Mouse (Mus musculus) layer of hippocampus, adult 2 months (tissue): ENCODE data around the gene Vapb. TPM values are rescaled to one million over a fixed set of nuclear protein-coding genes. Genes with fewer than 3 reads are reported as not detected.

ENCODE experiments used
- DNase-seq, 2 experiments: peaks; one replicate each; pipeline ENCODE4 v3.0.0; 2022; ENCODE audit warnings: low spot score in 2 of 2
- H3K27ac ChIP-seq: fragments of 200-600 bp; 2 replicates; pipeline ENCODE4 v1.8.1; 2022
- H3K4me3 ChIP-seq: fragments of 200-600 bp; 2 replicates; pipeline ENCODE4 v1.8.1; 2022; ENCODE audit warnings: mild to moderate bottlenecking
- CTCF ChIP-seq: fragments of 200-600 bp; conservative IDR thresholded peaks from 2 replicates; pipeline ENCODE4 v1.8.1; 2022; ENCODE audit warnings: antibody characterized with exemption, mild to moderate bottlenecking, moderate library complexity
- total RNA-seq, 2 experiments: library from RNA; stranded (reverse); gene quantifications; 2 replicates each; pipeline ENCODE4 v1.2.3; 2021

Vapb gene
- total RNA-seq, 2 experiments from 2014 or later: 112 to 113 TPM

DNA sequence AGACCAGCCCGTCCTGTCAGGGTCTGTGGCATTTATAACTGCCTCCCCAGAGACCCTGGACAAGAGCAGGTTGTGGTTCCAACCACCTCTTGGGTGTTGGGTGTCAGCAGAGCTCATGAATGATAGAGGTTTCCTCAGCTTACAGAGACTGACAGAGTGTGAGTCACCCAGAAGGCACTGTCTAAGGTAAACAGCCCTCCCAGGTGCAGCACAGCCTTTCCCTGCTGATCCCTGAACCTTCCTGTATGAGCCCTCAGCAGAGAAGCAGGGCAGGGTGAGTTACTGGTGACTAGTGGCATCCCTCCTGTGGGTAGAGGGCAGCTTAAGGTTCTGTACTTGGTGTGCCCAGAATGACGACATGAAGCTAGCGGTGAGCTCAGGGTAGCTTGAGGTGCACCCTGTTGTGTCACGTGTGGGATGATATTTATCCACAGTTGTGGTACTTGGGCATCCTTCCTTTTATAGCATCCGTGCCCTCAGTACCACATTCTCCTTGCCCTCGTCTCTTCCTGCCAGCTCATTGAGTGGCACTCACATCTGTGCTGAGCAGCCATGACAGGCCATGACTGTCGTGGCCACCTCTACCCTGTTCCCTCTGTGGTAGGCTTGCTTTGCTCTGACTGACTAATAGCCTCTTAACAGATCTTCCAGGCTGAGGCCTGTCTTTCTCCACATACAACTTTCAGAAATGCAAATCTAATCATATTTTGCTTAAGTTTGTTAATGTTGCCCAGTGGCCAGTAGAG lies 6.9 kb downstream of the Vapb start:
- no peak overlapping the region for H3K4me3 ChIP-seq
- H3K27ac ChIP-seq: no peak overlapping the region
- TF ChIP-seq CTCF: no peak
- DNase-seq: no peak

DNA sequence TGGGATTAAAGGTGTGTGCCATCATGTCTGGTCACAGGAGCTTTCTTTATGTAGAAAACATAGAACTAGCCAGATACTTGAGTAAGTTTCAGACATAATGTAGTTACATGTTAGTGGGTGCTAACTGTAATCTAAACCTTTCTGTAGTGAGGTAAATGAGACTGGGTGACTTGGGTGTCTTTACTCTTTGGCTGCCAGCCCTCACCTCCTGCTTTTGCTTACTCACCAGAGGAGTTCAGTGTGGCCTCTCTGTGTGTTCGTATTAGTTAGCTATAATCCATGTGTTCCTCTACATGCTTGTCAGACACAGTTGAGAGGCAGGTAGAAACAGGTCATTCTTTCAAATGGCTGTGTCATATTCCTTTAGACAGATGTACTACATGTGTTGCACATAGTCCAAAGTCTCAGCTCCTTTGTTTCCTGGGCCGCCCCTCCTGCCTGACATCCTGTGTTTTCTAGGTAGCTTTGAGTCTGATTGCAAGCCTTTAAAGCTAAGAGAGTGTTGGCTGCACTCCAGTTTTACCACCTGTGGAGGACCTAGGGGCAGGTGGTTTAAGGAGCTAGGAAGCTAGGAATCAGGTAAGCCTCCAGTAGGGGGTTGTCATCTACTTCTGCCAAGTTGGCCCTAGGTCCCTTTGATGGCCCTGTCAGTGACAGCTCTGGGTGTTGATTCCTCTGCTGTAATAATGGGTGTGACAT lies 11.8 kb downstream of the Vapb start:
- no peak overlapping the region for H3K27ac ChIP-seq
- DNase-seq: no peak
- no peak for TF ChIP-seq CTCF
- H3K4me3 ChIP-seq: no peak overlapping the region

DNA sequence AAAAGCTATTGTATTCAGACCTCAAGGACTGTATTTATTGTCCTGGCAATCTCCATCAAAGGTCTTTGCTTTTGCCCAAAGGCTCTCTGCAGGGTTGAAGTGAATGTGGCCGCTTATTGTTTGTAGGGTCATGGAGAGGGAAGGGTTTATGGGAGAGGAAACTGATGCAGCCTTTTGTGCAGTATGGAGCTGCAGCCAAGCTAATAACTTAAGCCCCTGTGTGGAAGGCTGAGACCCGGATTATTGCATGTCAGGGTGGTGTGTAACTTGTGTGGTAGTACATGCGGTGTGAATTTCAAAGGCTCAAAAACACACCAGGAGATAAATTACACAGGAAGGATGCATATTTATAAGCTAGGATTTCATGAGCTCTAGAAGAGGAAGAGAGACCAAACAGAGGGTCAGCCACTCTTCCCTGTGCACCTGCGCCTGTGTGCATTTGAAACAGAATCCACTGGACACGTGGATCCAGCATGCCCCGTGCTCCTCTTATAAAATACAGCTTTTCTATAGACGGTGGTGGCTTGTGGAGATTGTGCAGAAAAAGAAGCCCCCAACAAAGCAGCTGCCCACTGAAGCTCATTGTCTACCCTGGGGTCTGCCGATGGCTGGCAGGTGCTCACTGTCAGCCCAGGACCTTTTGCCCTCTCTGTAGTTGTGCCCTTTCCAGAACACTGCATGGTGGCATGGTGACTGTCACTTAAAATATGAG lies 18.3 kb downstream of the Vapb start:
- DNase-seq: no peak
- Histone ChIP-seq H3K4me3 (no peak overlapping the region), H3K27ac (no peak overlapping the region)
- TF ChIP-seq CTCF: no peak

DNA sequence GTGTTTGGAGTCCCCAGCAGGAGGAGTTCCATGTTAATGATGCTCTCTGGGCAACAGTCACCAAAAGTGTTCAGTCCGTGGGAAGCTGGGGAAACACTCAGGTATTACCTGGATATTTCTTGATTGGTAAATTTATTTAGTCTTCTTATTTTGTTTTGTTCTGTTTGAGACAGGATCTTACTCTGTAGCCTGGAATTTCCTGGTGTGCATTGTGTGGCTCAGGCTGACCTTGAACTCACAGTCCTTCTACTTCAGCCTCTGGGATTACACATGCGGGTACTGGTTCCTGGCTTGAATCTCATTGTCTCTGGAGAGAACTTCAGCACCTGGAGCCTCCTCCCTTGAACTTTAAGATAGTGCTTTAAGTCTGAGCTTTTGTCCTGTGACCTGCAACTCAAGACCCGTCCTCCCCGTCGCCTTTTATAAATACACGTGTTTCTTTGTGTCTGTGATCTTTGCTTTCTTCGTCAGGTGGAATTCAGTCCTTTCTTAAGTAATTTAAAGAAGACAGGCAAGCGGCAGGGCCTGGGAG lies 20.4 kb downstream of the Vapb start:
- TF ChIP-seq CTCF: no peak
- DNase-seq: no peak
- Histone ChIP-seq H3K4me3 (no peak overlapping the region), H3K27ac (no peak overlapping the region)

DNA sequence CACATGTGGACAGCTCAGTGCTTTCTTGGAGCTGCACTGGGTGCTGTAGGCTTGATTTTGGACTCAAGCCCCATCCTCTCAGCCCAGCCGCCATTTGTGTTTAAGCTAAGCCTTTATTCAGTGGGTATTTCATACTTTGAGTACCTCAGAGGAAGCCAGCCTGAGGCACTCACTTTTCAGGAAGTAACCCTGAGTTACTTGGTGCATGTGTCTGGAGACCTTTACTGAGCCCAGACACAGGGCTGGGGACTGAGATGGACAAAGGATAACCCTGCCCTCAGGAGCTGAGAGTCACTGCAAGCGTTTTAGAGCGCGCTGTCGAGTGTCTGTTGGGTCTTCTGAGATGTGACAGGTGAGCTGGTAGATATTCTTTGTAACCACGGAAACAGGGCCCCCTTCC lies 23.3 kb downstream of the Vapb start:
- H3K27ac ChIP-seq: no peak overlapping the region
- no peak for DNase-seq
- H3K4me3 ChIP-seq: no peak overlapping the region
- no peak for TF ChIP-seq CTCF

DNA sequence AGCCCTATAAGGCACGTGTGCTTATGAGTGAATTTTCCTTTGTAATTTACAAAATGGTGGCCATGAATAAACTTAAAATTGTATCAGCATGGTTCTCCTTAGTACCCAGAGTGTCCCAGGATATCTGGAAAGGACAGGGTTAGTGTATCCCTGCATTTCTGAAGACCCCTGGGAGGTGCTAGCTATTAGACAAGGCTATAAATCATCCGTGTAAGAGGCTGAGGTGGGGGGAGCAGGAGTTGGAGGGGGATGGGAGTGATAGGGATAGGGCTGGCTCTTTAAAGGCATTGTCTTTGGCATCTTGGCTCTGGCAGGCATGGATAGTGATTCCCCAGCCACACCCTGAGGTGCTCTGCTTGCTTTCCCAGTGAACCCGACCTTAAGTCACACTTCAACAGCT lies 27.3 kb downstream of the Vapb start:
- Histone ChIP-seq H3K27ac (no peak overlapping the region), H3K4me3 (no peak overlapping the region)
- DNase-seq: no peak
- TF ChIP-seq CTCF: no peak

DNA sequence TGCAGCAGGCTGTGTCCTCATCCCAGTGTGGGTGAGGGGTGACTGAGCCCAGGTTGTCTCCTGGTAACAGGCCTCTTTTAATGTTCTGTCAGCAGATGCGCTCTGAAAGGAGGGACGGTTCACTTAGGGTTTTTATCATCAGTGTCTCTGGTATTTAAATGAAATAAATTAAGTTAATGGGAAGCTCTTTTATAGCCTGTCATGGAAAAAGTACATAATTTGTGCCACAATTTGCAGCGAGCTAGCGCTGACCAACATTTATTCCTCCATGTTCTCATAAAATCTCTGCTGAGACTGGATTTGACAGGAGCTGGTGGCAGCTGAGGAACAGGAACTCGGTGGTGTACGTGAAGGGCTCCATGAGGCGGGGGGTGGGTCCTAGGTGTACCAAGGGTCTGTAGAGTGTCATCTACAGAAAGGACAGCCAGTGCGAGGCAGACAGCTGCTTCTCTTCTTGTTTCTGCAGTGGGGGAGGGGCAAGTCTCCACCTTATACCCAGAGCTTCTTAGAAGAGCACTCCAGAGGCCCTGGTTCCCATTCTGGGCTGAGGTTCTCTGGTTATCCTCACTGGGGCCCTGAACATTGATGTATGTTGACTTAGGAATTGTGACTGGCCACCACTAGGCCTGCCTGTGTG lies 30.8 kb downstream of the Vapb start:
- H3K4me3 ChIP-seq: no peak overlapping the region
- no peak for TF ChIP-seq CTCF
- DNase-seq: no peak
- no peak overlapping the region for H3K27ac ChIP-seq

DNA sequence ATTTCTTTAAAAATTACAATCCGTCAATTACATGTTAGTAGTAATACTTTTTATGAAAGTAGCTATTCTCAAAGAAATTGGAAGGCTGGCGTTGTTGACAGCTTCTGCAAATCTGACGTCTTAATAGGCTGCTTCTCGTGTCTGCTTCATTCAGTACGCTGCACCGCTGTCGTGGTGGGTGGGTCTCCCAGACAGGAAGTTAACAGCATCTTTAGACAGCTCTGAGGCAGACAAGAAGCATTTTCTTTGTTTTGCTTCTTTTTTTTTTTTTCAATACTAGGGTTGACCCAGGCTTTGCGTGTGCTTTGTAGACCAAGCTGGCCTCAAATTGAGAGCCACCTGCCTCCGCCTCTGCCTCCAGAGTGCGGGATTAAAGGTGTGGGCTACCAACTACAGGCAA lies 31.9 kb downstream of the Vapb start:
- H3K27ac ChIP-seq: no peak overlapping the region
- no peak for DNase-seq
- TF ChIP-seq CTCF: no peak
- H3K4me3 ChIP-seq: no peak overlapping the region

DNA sequence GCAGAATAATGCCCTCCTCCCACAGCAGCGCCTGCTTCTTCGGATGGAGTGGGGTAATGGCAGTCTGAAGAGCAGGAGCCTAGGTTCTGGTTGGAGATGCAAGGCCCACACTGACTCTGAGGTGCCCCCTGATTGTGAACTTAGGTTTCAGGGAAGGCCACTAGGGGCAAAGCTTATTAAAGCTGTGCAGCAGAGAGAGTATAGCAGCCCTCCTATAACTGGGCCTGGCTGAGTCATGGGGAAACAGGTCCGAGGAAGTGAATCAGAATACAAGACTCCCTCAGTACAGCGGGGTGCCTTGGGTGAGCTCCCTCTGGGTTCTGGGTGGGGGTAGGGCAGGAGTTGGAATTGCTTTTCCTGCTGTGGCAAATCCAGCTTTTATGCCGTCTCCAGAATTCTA lies 33.3 kb downstream of the Vapb start:
- Histone ChIP-seq H3K27ac (no peak overlapping the region), H3K4me3 (no peak overlapping the region)
- DNase-seq: no peak
- TF ChIP-seq CTCF: peak; percentile 43

DNA sequence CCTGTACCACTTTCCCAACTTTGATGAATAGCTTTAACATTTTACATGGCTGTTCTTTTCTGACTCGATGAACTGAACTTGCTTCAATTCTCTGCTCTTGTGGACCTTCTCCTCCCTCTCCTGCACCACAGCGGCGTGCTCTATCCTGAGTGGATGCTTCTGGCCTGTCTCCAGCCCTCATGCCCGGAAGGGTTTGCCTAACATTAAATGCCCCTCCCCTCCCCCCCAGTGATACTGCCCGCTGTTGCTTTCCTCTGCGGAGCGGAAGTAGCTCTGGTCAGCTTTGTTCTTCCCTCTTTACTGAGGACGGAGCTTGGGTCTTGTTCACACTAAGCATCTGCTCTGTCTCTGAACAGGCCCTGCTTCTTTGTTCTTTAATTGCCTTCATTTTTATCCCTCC lies 34.4 kb downstream of the Vapb start:
- no peak overlapping the region for H3K27ac ChIP-seq
- DNase-seq: no peak
- no peak for TF ChIP-seq CTCF
- no peak overlapping the region for H3K4me3 ChIP-seq

DNA sequence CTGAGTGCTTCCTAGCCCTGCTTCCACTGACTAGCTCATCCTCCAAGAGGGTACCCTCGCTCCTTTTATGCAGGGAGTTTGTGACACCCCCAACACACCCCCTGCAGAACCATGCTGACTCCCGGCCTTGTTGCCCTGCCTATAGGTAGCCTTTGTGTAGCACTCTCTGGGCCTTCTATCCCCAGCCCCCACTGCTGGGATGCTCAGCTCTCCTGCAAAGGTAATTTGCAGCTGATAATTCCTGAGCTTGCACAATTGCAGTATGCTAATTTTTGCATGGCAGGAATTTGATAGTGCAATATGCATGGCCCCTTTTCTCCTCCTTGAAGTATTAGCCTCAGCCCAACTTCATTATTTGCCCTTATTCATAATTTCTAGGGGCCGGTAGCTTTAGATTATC lies 38.2 kb downstream of the Vapb start:
- Histone ChIP-seq H3K27ac (no peak overlapping the region), H3K4me3 (no peak overlapping the region)
- no peak for TF ChIP-seq CTCF
- no peak for DNase-seq

DNA sequence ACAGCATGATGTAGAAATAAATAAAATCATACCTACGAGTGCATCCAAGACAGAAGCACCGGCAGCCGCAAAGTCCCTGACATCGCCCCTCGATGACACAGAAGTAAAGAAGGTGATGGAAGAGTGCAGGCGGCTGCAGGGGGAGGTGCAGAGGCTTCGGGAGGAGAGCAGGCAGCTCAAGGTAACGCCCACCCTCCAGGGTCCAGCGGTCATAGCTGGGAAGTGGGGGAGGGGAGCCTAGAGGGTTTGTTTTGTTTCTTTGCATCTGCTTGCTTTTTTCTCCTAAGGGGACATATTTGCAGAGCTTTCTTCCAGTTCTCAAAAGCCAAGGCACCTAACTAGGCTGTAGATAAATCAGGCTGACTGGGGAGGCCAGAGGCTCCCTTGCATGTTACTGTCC lies 38.8 kb downstream of the Vapb start:
- DNase-seq: no peak
- no peak overlapping the region for H3K27ac ChIP-seq

DNA sequence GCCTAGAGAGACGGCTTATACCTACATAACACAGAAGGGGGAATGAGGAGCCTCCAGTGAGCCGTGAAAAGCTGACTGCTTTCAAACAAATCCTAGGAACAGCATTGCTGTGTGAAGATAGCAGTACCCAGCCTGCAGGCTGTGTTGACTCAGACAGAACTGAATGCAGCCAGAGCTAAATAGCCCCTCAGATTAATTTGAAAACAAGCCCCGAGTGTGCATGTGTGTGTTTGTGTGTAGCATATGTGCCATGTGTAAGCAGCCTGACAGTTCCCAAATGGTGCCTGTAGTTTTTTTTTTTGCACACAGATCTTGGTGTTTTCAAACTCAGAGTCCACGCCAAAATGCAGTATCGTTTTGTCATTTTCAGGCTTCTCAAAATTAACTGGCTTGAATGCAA lies 43.6 kb downstream of the Vapb start:
- DNase-seq: no peak
- Histone ChIP-seq H3K4me3 (no peak overlapping the region), H3K27ac (no peak overlapping the region)
- no peak for TF ChIP-seq CTCF

More for the DNA sequence above, 38.8 kb downstream of the Vapb start:
- no peak overlapping the region for H3K4me3 ChIP-seq
- TF ChIP-seq CTCF: no peak
